Mouse (Mus musculus) cerebellum, postnatal 10 days (tissue): ENCODE results near the gene Gm9918.
A peak's percentile ranks its signal among the peaks of the same experiment; 100 is the strongest.
"Not testable (repeated sequence)": the region's sequence is repeated elsewhere in the genome, so short reads cannot be mapped to it uniquely, and the experiment has no call there.

Experiments
- DNase-seq, 2 experiments: peaks; one replicate each; pipeline ENCODE4 v3.0.0; 2021; ENCODE audit warnings: mixed read lengths in 2 of 2

Gene Gm9918

GRCm38 (mm10) chr15:102270274-102270960 is at the start of gene Gm9918:
Gm9918 (plus strand) TSS chr15:102270563.
- DNase-seq, result no peak

- peak; percentile 50 to 63 for DNase-seq
Observed at GRCm38 (mm10) chr15:102222386-102222785, 48.0 kb upstream of the Gm9918 start.

DNA sequence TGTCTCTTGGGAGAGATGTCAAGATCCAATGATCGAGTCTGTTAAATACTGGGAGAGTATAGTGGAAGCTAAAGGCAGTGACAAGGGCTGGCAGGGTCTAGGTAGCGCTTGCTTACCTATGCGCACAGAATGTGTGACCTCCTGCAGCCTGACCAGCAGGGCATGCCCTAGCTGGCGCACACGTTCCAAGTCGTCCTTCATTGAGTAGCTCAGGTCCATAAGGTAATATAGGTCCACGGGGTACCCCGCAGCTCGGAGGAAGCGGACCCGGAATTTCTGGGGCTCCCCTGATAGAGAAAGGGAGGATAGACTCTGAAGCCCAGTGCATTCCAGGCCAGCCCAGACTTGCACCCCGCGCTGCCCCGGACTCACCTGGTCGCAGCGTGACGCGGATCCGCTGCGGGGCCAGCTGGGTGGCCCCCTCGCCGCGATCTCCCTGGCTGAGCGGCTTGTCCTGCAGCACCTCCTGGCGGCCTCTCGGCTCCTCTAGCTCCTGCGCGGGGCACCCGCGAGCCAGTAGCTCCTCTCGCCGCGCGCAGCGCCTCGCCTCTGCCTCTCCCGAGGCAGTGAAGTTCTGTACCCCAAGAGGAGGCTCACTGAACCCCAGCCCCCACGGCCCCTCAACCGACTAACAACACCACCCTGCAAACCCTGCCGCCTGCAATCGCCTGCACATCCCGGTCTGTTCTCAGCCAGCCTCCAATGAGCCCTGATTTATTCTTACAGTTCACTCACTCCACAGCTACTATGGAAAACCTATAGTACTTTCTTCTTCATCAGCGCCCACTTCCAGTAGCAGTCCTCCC is 46.0 kb upstream of the Gm9918 start:
- peak; percentile 86 to 87 for DNase-seq

GRCm38 (mm10) chr15:102224992-102225617 is 45.3 kb upstream of the Gm9918 start:
- no peak for DNase-seq

- not testable (repeated sequence) for DNase-seq
Observed at GRCm38 (mm10) chr15:102225619-102226018, 44.7 kb upstream of the Gm9918 start.

DNA sequence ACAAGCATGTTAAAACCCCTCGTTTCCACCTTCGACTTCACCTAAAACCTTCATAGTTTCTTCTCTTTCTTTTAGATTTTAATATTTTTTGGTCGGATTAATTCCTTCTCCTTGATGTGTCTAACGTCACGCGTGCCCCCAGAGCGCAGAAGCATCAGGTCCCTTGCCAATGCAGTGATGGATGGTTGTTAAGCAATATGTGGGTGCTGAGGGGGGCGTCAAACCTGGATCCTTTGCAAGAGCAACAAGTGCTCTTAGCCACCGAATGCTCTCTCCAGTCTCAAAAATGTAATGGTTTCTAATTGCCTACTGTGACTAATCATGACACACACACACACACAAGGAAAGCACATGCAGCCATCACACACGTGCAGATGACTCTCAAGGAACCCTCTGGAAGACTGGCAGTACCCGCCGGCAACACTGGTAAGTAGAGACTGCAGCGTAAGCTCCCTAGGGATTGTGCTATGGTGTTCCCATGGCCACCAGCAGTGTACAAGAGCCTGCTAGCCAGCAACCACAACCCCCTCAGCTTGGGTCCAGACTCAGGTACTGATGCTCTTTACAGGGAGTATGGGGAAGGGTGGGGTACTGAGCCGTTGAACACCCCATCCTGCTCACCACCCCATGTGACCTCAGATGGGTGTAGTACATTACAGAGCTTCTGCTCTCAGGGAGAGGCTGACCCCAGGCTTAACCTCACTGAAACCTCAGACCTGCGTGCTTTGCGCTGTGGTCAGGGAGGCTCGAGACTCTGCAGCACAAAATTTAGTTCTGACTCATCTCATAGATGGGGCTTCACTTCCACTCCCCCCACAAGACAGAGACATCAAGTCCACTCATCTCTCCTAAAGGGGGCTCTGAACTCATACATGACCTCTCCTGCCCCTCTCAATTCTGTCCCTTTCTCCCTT is 39.7 kb upstream of the Gm9918 start:
- DNase-seq, result no peak

DNA sequence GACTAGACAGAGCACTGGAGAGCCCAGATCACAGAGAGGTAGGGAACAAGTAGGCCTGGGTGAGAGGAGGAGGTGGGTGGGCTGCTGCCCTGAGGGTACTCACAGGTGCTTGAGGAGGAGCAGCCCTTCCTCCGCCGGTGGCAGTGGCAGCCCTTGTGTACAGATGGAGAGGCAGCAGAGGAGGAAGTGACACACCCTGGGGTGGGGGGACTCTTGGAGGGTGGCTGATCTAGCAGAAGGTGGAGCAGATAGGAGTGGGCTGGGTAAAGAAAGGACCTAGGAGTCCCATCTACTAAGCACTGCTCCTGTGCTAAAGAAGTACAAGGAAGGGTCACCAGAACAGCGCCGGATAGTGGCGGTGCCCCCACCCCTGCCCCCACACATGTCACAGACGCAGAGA is 38.6 kb upstream of the Gm9918 start, which contains the start of gene Itgb7:
Gene Itgb7 (minus strand): TSS at position 197 of the 400 bp plus-strand sequence.
- no peak for DNase-seq

DNA sequence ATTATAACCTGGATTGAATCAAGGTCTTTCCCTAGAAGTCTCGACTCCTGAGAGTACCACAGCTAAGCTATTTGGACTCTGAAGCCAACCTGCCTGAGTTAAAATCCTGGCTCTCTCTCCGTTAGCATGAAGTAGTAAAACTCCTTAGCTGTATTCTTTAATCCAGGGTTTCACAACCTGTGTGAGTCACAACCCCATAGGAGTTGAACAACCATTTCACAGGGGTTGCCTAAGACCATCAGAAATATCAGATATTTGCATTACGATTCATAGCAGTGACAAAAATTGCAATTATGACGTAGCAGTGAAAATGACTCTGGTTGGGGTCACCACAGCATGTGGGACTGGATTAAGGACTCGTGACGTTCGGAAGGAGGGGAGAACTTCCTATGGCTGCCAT is 37.6 kb upstream of the Gm9918 start:
- no peak for DNase-seq

GRCm38 (mm10) chr15:102233896-102234295 is 36.5 kb upstream of the Gm9918 start:
- DNase-seq, result no peak

- DNase-seq, result no peak
Observed at GRCm38 (mm10) chr15:102235371-102236027, 34.9 kb upstream of the Gm9918 start.

DNA sequence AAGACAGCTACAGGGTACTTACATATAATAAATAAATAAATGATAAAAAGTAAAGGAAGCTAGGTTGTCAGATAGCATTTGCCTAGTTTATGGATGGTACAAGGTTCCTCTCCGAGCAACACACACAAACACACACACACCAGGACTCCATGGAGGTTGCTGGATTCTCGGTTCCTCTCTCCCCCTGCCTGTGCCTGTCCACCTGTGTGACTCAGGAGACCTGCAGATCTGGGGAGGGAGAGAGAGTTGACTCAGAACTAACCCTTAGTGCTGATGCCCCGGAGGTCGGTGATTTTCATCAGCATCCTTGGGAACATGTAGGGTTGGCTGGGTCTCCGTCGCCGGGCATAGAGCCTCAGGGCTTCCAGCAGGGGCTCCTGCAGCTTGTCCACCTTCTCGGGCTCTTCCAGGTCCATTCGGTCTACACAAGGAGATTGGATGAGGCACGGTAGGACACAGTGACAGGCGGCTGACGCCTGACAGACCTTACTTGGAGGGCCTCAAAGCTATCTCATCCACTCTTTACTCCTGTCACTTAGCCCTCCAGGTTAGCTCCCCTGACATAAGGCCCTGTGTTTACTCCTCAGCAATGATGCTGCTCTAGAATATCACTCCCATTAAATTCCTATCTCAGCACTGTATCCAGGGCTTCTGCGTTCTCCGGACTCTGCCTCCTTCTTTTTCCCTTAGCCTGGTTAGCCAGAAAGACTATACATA is 31.7 kb upstream of the Gm9918 start:
- DNase-seq, result no peak

GRCm38 (mm10) chr15:102239260-102239590 is 31.1 kb upstream of the Gm9918 start:
- DNase-seq, result peak; percentile 92

DNA sequence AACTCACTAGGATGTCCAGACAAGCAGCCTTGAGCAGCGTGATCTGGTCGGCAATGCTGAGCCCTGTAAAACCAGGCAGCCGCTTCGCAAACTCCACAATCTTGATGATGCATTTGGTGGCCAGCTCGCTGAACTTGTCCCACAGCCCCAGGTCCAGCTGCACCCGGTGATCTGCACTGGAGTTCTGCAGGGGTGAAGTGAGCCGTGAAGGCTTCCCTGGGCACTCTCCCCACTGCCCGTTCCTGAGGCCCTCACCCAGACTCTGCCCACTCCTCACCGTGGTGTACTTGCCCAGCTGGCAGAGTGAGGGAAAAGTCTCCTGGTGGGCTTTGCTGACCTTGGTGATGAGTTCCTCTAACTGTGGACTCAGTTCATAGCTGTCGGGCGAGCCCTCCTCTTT is 30.5 kb upstream of the Gm9918 start:
- no peak for DNase-seq

DNA sequence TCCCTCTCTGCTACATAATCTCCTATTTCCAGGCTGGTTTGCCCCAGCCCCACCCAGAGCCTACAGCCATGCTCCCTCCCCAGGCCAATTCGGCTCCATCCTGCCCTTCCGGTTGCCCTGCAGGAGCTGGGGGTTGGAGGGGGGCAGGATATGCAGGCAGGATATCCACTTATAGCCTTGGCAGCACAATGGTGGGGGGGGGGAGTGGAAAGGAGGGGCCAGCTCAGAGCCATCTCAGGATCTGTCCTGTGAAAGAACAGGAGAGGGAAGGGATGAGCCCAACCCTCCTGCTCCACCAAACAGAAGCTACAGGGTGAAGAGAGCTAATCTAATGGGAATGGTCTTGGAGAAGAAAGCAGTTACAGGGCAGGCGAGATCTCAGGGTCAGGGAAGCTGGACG is 29.8 kb upstream of the Gm9918 start:
- DNase-seq, result no peak

- no peak for DNase-seq
Observed at GRCm38 (mm10) chr15:102242404-102243228, 27.7 kb upstream of the Gm9918 start.

DNA sequence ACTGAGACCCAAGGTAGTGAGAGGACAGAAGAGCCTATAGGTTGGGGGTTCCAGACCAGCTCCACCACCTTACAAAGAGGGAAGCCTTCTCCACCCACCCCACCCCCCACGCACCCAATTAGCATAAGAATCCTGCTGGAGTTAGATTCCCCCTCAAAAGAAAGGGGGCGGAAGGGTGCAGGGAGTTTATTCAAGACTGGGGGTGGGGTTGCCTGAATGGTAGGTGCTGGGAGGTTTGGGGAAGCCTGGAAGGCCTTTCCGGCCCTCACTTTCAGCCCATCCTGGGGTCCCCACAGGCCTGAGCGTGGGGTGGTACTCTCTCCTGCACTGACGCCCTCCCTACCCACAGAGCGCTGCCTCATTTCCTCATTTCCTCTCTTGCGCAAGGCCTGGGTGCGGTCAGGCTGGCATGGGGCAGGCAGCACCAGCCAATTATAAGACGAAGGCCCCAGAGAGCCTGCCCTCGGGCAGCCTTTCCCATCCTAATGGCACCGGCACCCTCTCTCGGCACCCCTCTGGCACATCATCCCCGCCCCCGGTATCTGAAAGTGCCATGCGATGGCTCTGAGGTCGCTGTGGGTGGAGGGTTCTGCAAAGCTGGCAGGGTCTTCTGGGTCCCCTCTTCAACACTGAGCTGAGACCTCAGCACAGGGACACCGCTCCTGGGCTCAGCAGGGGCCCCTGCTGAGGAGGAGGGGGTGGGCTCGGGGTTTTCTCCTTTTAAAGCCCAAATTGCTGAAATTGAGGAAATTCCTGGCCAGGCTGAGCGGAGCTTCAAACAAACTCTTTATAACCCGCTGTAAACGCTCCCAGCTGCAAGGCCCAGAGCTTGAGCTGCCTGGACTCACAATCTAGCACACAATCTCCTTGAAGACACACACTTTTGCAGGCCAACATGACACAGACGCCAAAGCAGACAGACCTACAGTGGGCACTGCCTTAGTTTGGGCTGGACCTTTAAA is 26.9 kb upstream of the Gm9918 start:
- DNase-seq, result no peak

DNA sequence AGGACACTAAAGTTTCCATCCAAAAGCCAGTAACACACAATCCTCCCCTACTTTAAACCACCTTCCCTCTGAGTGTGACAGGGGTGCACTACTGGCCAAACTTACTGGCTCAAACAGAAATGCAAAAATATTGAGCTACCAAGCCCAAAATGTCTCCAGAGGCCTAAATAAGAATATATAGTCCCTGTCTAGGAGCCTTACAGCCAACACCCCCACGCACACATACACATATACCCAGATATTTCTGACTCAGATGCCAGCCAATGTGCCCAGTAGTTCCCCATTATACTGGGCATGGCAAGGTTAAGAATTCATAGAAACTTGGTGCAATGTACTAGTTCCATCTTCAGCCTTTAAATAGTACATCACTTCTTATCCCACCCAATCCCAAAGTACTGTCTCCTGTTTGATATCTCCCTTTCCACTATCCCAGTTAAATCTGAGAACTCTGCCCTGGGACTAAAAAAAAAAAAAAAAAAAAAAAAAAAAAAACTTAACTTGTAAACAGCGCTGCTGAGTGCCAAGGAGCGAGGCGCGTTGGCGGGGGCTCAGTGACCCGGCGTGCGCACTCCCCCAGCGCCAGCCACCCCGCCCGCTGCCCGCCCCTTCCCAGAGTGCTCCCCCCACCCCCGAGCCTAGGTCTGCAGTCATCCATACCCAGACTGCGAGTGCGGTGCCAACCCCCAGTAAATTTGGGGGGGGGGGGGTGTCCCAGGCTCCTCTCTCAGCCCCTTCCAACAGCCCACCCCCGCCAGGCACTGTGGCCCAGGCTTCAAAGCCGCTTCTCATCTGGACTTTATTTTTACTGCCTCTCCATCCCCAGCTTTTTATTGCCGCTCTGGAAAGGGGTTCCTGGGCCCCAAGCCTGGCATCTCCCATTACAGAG is 25.8 kb upstream of the Gm9918 start:
- DNase-seq, result peak in 1 of 2 experiments; percentile 19

DNA sequence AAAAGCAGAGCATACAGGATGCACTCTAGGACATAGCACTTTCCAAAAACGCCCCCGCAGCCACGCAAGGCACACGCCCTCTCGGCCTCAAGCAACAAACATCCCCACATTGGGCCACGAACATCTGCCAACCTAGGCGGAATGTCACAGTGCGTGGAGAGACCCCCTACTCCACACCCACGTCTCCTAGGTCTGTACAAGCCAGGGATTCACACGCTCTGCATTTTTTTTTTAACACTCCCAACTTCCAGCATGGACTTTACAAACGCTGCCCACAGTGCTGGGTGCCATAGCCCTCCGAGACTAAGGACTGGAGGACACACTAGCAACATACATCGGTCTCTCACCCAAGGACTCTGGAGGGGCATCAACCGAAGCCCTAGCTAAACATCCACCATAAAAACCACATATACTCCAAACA is 24.9 kb upstream of the Gm9918 start:
- DNase-seq, result no peak
